Mouse (Mus musculus) spleen, postnatal 0 days (tissue): ENCODE data around the gene Itga10. TPM values are rescaled to one million over a fixed set of nuclear protein-coding genes. Genes with fewer than 3 reads are reported as not detected.

Experiments
- polyA plus RNA-seq: library from polyadenylated mRNA; unstranded; fragments of >200 nt; fragmentation: Nextera tagmentation; extraction: Ambion mirVana; gene quantifications from 2 replicates; pipeline ENCODE4 v1.2.1, GENCODE M21; 2015

Itga10 gene
- polyA plus RNA-seq: 0.18 and 0.36 TPM in 2 replicates

GRCm38 (mm10) chr3:96645018-96645649, at the start of gene Itga10:
Gene Itga10, plus strand, starts transcription at chr3:96645584.

GRCm38 (mm10) chr3:96596228-96596707, 49.1 kb upstream of the Itga10 start, which contains the start of gene Ankrd34a:
Gene Ankrd34a, plus strand, starts transcription at chr3:96596636.

GRCm38 (mm10) chr3:96600639-96601250, 44.6 kb upstream of the Itga10 start, which contains the start of gene Lix1l:
Gene Lix1l, plus strand, starts transcription at chr3:96601149.

GRCm38 (mm10) chr3:96629729-96630600, 15.4 kb upstream of the Itga10 start, which contains the start of gene Rbm8a:
Gene Rbm8a, plus strand, starts transcription at chr3:96629933.

GRCm38 (mm10) chr3:96634928-96635879, 10.2 kb upstream of the Itga10 start, which contains the start of the genes Pex11b and Gm42957:
Gene Pex11b, plus strand, starts transcription at chr3:96635376.
Gene Gm42957, plus strand, starts transcription at chr3:96635474.

GRCm38 (mm10) chr3:96669727-96670468, 24.5 kb downstream of the Itga10 start, which contains the start of gene Ankrd35:
Gene Ankrd35, plus strand, starts transcription at chr3:96670131.

GRCm38 (mm10) chr3:96696198-96696765, 50.9 kb downstream of the Itga10 start, which contains the start of gene Pias3:
Gene Pias3, plus strand, starts transcription at chr3:96696384.

GRCm38 (mm10) chr3:96707903-96708683, 62.7 kb downstream of the Itga10 start, which contains the start of gene Nudt17:
Gene Nudt17, minus strand, starts transcription at chr3:96708562.

Other genes starting within 250 kb of the Itga10 start
- gene BC107364, start 193.3 kb upstream of the Itga10 start, polyA plus RNA-seq: not detected in 2 replicates
- gene Hfe2, start 120.4 kb upstream of the Itga10 start, polyA plus RNA-seq: 0.08 TPM in 1 of 2 replicates, not detected in the other
- gene Txnip, start 87.6 kb upstream of the Itga10 start, polyA plus RNA-seq: 163 and 201 TPM in 2 replicates
- gene Gm16253, start 68.6 kb upstream of the Itga10 start, polyA plus RNA-seq: 0.48 and 0.51 TPM in 2 replicates
- 23.0 and 30.8 TPM in 2 replicates for gene Polr3gl, start 51.4 kb upstream of the Itga10 start, polyA plus RNA-seq
- gene Ankrd34a, start 48.9 kb upstream of the Itga10 start, polyA plus RNA-seq: 0.36 and 0.44 TPM in 2 replicates
- gene Lix1l, start 44.4 kb upstream of the Itga10 start, polyA plus RNA-seq: 2.2 and 2.4 TPM in 2 replicates
- gene Rbm8a, start 15.7 kb upstream of the Itga10 start, polyA plus RNA-seq: 106 and 114 TPM in 2 replicates
- gene Pex11b, start 10.2 kb upstream of the Itga10 start, polyA plus RNA-seq: 25.6 and 26.8 TPM in 2 replicates
- 0.04 TPM in 2 replicates for gene Gm42957, start 10.1 kb upstream of the Itga10 start, polyA plus RNA-seq
- gene Ankrd35, start 24.5 kb downstream of the Itga10 start, polyA plus RNA-seq: 0.40 and 0.49 TPM in 2 replicates
- gene Pias3, start 50.8 kb downstream of the Itga10 start, polyA plus RNA-seq: 13.2 and 18.1 TPM in 2 replicates
- gene Nudt17, start 63.0 kb downstream of the Itga10 start, polyA plus RNA-seq: 1.6 and 2.9 TPM in 2 replicates
- gene Polr3c, start 82.0 kb downstream of the Itga10 start, polyA plus RNA-seq: 21.1 and 22.0 TPM in 2 replicates
- gene Rnf115, start 82.1 kb downstream of the Itga10 start, polyA plus RNA-seq: 30.7 and 36.5 TPM in 2 replicates
- gene Pdzk1, start 183.7 kb downstream of the Itga10 start, polyA plus RNA-seq: not detected in 2 replicates
- gene Cd160, start 183.8 kb downstream of the Itga10 start, polyA plus RNA-seq: 1.2 and 2.6 TPM in 2 replicates